Comparison of ENCODE assay signal across 8 mouse cellular contexts in the genomic region with DNA sequence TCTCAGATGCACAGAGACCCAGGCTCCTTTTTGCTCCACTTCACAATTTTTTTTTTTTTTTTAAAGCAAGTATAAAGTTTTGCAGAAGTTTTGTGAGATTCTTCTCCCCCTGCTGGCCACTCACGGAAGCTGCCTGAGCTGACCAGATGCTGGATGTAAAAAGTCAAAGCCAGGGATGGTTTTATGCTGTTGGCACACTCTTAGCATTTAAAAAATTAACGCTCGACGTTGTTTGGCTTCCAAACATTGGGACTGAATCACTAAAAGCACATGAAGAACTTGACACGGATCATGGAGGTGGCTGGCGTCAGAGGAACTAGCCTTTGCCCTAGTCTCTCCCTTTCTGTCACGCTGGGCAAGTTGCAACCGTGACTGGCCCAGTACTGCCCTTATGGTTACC.
DNase-seq lines count a peak whose midpoint lies in the region.

No protein-coding gene starts in this region.

- intact Hi-C loops in left cerebral cortex, postnatal 4 days (cut with DNase I), result no loop called here
- intact Hi-C loops in left cerebral cortex, postnatal 25 days (cut with DNase I), result loop anchor here (5.0 kb wide), 1 partner anchor 65 kb away; no protein-coding TSS in a partner anchor
- intact Hi-C loops in heart, postnatal 10 days (cut with DNase I), result loop anchor here (2.0 kb wide), 1 partner anchor 65 kb away; no protein-coding TSS in a partner anchor

- peak; percentile 41 for DNase-seq in adrenal gland, adult 2 months
- DNase-seq in adrenal gland, adult 8-10 months, result no peak
- DNase-seq in left cerebral cortex, postnatal 4 days, result peak; percentile 42
- DNase-seq in left cerebral cortex, postnatal 25 days (ENCODE audit: low spot score in 2 of 2), result no peak
- DNase-seq in adipocyte (ENCODE audit: low spot score), result peak; percentile 68
- DNase-seq in heart, postnatal 10 days, result peak; percentile 67 to 78
- peak; percentile 24 for DNase-seq in mesoderm, embryonic 11.5 days (ENCODE audit: low read depth, low spot score)
- no peak for DNase-seq in Muller cell, postnatal 12 days (ENCODE audit: inconsistent ontology term)

Comparison
In these comparisons a context has a peak if more than half of its experiments do, and no peak if none do; other contexts are left out.
1. DNase-seq: peak in adrenal gland, adult 2 months (single experiment), left cerebral cortex, postnatal 4 days (single experiment), adipocyte (single experiment), heart, postnatal 10 days (2 of 2) and mesoderm, embryonic 11.5 days (single experiment); none in adrenal gland, adult 8-10 months (single experiment), left cerebral cortex, postnatal 25 days (0 of 2) and Muller cell, postnatal 12 days (single experiment).